Mouse (Mus musculus): Measurements from ENCODE around the gene Ice2. TPM values are rescaled to one million over a fixed set of nuclear protein-coding genes. Genes with fewer than 3 reads are reported as not detected.

Gene Ice2
- polyA plus RNA-seq, 1 experiment from 2014 or later: 21.0 TPM

DNA sequence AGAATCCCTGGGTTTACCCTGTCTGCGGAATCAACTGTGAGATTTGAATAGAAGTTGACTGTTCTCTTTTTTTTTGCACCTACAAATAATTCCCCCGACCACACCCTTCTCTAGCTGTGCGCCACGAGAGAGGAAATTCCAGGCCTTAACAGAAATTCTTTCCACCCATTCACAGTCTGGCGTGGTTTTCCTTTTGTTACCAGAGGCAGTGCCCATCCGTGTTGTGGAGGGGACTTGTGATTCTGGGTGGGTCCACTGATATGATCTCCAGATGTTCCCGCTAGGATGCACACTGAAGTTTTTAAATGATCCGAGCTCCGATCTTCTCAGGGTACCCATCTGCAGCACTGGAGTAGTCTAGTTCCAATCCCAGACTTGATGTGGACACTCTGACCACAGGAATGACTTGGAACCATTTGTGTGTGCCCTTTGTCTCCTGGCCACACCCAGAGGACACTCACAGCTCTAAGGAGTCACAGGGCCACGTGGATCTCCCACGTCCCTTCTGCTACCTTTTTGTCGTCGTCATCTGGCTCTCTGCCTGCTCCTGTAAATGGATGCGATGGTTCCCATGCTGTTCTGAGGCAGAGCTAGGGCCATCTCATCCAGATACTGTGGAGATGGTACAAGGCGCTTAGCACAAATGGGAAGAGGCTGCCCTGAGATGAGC is 58.8 kb downstream of the Ice2 start:
- Histone ChIP-seq H3K27me3 (ENCODE audit: insufficient read depth, low read length) (no peaks in the 10 kb centered on the region), H3K27ac (ENCODE audit: low read length) (peak overlapping the region; percentile 87), H3K4me2 (replicated peaks; ENCODE audit: low read depth, low read length) (peak overlapping the region; percentile 73), H3K36me3 (ENCODE audit: insufficient read depth, low read length) (no peaks in the 10 kb centered on the region), H3K4me3 (ENCODE audit: low read length) (no peak overlapping the region), H3K9me3 (ENCODE audit: low read length) (no peaks in the 10 kb centered on the region), H3K9ac (replicated peaks; ENCODE audit: low read length) (0 out of 2 replicates have a peak overlapping the region, but pooled peaks have one; percentile 13), H3K4me1 (ENCODE audit: insufficient read depth, low read length) (peaks cover 66% of the 10 kb centered on the region)
- ATAC-seq (ENCODE audit: low FRiP score, low TSS enrichment): no peak
- WGBS: 73% methylated on average over 15 of the region's 15 CpGs

DNA sequence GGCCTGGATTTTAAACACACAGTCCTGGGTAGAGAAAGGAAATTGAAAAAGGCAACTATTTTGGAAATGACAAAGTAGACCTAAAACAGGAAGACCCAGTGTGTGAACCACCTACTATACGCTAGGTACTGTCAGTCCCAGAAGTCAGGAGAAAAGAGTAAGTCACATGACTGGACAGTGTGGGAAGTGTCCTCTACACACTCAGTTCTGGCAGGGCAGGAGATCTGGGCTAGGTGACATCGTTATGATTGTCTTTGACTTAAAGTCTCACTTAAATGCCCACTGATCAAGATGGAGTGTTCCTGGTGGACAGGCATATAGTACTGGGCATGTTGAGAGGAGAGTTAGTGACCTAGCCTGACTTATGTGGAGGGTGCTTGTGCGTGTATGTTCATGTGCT is 59.4 kb downstream of the Ice2 start:
- Histone ChIP-seq H3K4me2 (replicated peaks; ENCODE audit: low read depth, low read length) (peak overlapping the region; percentile 26), H3K36me3 (ENCODE audit: insufficient read depth, low read length) (no peaks in the 10 kb centered on the region), H3K27ac (ENCODE audit: low read length) (peak overlapping the region; percentile 87), H3K4me3 (ENCODE audit: low read length) (no peak overlapping the region), H3K27me3 (ENCODE audit: insufficient read depth, low read length) (no peaks in the 10 kb centered on the region), H3K9me3 (ENCODE audit: low read length) (no peaks in the 10 kb centered on the region), H3K9ac (replicated peaks; ENCODE audit: low read length) (no peak overlapping the region), H3K4me1 (ENCODE audit: insufficient read depth, low read length) (peaks cover 66% of the 10 kb centered on the region)
- ATAC-seq (ENCODE audit: low FRiP score, low TSS enrichment): no peak
- WGBS: 86% methylated on average over 3 of the region's 3 CpGs

DNA sequence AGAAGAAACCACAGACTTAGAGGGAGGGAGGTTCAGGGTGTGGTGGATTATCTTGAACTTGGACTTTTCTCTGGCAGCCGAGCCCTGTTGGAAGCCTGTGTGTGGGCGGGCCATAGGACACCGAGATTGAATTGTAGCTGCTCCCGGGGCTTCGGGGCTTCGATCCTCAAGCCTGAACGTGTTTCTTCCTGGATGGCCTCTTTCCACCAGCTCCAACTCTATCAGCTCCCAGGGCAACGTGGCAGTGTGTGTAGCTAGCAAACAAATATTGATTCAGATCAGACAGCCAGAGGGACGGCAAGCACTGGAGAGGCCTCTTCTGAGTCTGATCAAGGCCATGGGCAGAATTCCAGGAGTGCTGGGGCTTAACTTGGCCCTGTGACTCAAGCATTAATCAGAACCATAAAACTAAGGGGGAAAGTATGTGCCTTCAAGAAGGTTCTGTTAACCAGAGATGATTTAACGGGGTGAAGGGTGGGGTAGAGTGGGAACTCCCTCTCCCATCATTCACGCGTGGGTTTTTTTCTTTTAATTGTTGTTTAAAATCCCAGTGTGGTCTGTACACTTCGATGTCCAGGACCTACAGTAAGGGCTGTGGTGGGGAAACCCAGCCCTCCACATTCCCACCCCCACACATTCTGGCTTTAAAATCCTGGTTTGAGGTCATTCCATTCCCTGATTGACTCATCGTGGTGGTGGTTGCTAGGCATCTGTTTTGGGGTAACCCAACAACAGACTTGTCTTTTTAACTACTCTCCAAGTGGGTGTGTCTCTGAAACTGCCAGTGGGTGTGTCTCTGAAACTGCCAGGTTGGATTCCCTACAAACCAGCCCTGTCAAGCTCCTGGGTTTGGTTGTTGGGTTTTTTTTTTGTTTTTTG is 60.3 kb downstream of the Ice2 start:
- 14% methylated on average over 14 of the region's 14 CpGs for WGBS

DNA sequence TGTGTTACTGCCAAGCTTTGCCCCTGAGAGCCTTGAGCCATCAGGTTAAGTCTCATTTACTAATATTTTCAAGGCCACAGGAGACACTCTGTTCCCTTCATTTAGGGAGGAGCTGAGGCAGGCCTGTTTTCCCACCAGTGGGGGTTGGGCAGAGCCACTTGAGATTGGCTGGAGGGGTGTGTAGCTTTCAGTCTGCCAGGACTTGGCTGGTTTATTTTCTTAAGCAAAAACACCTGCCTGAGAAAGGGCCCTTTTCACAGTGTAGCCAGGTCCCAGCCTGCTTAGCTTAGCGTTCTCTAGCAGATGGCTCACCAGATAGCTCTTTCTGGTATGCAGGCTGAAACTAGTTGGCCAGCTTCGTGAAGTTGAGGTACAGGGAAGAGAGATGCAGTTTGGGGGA is 61.3 kb downstream of the Ice2 start:
- Histone ChIP-seq H3K36me3 (ENCODE audit: insufficient read depth, low read length) (no peaks in the 10 kb centered on the region; the same call in 1 of the 2 replicates), H3K27me3 (ENCODE audit: insufficient read depth, low read length) (no peaks in the 10 kb centered on the region), H3K4me3 (ENCODE audit: low read length) (no peak overlapping the region), H3K4me2 (replicated peaks; ENCODE audit: low read depth, low read length) (no peak overlapping the region), H3K27ac (ENCODE audit: low read length) (peak overlapping the region; percentile 87), H3K4me1 (ENCODE audit: insufficient read depth, low read length) (peaks cover 59% of the 10 kb centered on the region), H3K9ac (replicated peaks; ENCODE audit: low read length) (no peak overlapping the region), H3K9me3 (ENCODE audit: low read length) (no peaks in the 10 kb centered on the region)
- 35% methylated on average over 2 of the region's 2 CpGs for WGBS
- peak; percentile 55; the same call in 1 of the 2 replicates for ATAC-seq (ENCODE audit: low FRiP score, low TSS enrichment)

More for the DNA sequence above, 60.3 kb downstream of the Ice2 start:
- no peaks in the 10 kb centered on the region for H3K9me3 ChIP-seq (ENCODE audit: low read length)
- ATAC-seq (ENCODE audit: low FRiP score, low TSS enrichment): peak; percentile 54; the same call in 1 of the 2 replicates
- peaks cover 64% of the 10 kb centered on the region for H3K4me1 ChIP-seq (ENCODE audit: insufficient read depth, low read length)
- peak overlapping the region; percentile 87 for H3K27ac ChIP-seq (ENCODE audit: low read length)
- no peaks in the 10 kb centered on the region for H3K36me3 ChIP-seq (ENCODE audit: insufficient read depth, low read length)
- 0 out of 2 replicates have a peak overlapping the region, but pooled peaks have one; percentile 11 for H3K9ac ChIP-seq (replicated peaks; ENCODE audit: low read length)
- peak overlapping the region; percentile 26 for H3K4me2 ChIP-seq (replicated peaks; ENCODE audit: low read depth, low read length)
- H3K27me3 ChIP-seq (ENCODE audit: insufficient read depth, low read length): no peaks in the 10 kb centered on the region
- no peak overlapping the region for H3K4me3 ChIP-seq (ENCODE audit: low read length)

DNA sequence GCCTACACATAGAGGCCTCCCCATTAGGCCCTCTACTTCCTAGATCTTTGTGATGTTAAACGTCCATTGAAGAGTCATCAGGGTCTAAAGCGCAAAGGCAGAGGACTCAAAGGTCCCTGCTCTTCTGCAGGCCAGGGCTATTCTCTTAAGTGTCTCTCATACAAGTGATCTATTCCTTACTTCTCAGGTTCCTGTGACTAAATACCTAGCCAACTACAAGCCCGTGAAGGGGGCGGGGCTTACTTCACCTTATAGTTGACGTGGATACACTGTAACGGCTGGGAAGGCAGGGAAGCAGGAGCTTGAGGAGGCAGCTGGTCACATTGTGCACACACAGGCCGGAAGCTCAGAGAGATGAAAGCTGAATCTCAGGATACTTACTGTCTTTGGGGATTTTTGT is 62.2 kb downstream of the Ice2 start:
- no peak overlapping the region for H3K4me3 ChIP-seq (ENCODE audit: low read length)
- no peak for ATAC-seq (ENCODE audit: low FRiP score, low TSS enrichment)
- H3K9ac ChIP-seq (replicated peaks; ENCODE audit: low read length): no peak overlapping the region
- H3K4me1 ChIP-seq (ENCODE audit: insufficient read depth, low read length): peaks cover 58% of the 10 kb centered on the region
- no peak overlapping the region for H3K4me2 ChIP-seq (replicated peaks; ENCODE audit: low read depth, low read length)
- H3K27ac ChIP-seq (ENCODE audit: low read length): peak overlapping the region; percentile 87
- 74% methylated on average over 7 of the region's 7 CpGs for WGBS
- no peaks in the 10 kb centered on the region for H3K27me3 ChIP-seq (ENCODE audit: insufficient read depth, low read length)
- H3K36me3 ChIP-seq (ENCODE audit: insufficient read depth, low read length): no peaks in the 10 kb centered on the region; the same call in 1 of the 2 replicates
- H3K9me3 ChIP-seq (ENCODE audit: low read length): no peaks in the 10 kb centered on the region

DNA sequence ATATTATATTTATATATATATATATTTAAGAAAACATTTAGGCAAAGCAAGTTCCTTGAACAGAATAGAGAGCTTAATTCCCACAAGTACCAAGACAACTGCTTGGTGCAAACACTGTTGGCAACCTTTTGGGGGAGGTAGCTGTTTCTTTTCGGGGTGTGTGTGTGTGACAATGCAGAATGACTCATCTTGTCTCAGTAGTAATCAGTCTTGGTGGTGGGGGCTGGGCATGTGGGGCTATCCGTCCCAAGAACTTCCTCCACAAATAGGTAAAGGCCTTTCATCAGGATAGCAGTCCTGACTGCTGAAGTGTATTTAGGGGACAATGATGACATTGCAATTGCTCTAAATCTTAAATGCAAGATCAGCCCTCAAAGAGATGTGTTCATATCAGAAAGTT is 65.3 kb downstream of the Ice2 start:
- 86% methylated on average over 2 of the region's 2 CpGs for WGBS

DNA sequence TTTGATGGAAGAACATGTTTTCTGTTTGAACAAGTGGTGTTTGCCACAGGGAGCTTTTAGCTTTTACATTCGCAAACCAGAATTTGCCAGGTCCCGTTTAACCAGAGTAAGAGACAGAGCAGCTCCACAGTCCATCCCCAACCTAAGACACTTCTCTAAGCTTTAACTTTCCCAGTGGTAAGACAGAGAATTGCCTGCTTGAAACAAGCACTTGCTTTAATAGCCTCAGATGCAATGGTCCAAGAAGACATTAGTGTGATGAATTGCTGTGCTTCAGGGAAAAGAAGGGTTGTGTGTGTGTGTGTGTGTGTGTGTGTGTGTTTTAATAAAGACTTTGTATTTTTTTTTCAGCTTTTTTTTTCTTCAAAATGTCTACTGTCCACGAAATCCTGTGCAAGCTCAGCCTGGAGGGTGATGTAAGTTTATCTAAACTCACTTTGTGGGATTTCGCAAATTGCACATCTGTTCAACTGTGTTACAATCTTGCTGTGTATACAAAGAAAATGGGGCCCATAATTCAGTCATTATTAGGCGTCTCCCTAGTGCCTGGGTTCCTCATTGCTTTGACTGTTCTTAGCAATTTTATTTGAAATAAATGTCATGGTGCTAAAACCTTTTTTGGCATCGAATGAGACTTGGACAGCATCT is 66.5 kb downstream of the Ice2 start:
- peaks cover 50% of the 10 kb centered on the region for H3K4me1 ChIP-seq (ENCODE audit: insufficient read depth, low read length)
- H3K4me2 ChIP-seq (replicated peaks; ENCODE audit: low read depth, low read length): no peak overlapping the region
- H3K4me3 ChIP-seq (ENCODE audit: low read length): no peak overlapping the region
- 57% methylated on average over 6 of the region's 6 CpGs for WGBS
- H3K9ac ChIP-seq (replicated peaks; ENCODE audit: low read length): no peak overlapping the region
- ATAC-seq (ENCODE audit: low FRiP score, low TSS enrichment): no peak
- H3K9me3 ChIP-seq (ENCODE audit: low read length): no peaks in the 10 kb centered on the region
- no peaks in the 10 kb centered on the region for H3K27me3 ChIP-seq (ENCODE audit: insufficient read depth, low read length)
- peaks cover 8% of the 10 kb centered on the region; the same call in 1 of the 2 replicates for H3K36me3 ChIP-seq (ENCODE audit: insufficient read depth, low read length)
- H3K27ac ChIP-seq (ENCODE audit: low read length): no peak overlapping the region

More for the DNA sequence above, 65.3 kb downstream of the Ice2 start:
- Histone ChIP-seq H3K27ac (ENCODE audit: low read length) (no peak overlapping the region), H3K9me3 (ENCODE audit: low read length) (no peaks in the 10 kb centered on the region), H3K4me3 (ENCODE audit: low read length) (no peak overlapping the region), H3K27me3 (ENCODE audit: insufficient read depth, low read length) (no peaks in the 10 kb centered on the region), H3K4me1 (ENCODE audit: insufficient read depth, low read length) (peaks cover 52% of the 10 kb centered on the region), H3K4me2 (replicated peaks; ENCODE audit: low read depth, low read length) (no peak overlapping the region), H3K36me3 (ENCODE audit: insufficient read depth, low read length) (peaks cover 8% of the 10 kb centered on the region; the same call in 1 of the 2 replicates), H3K9ac (replicated peaks; ENCODE audit: low read length) (no peak overlapping the region)
- ATAC-seq (ENCODE audit: low FRiP score, low TSS enrichment): no peak

DNA sequence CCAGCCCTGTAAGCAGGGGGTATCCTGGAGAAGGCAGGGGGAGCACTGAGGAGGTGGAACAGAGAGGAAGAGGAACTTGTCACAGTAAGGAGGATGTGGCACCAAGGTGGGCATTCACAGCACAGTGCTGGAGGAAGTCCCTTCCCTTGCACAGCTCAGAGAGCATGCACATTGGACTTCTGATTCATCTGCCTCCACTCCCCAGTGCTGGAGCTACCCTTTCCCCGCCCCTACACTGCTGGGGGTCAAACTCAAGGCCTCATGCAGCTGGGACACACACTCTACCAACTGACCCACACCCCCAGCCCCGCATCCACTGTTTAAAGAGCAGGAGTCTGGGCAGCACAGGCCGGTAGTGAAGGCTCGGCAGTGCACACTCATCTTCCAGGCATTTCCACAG is 68.4 kb downstream of the Ice2 start:
- no peak overlapping the region for H3K9ac ChIP-seq (replicated peaks; ENCODE audit: low read length)
- H3K27me3 ChIP-seq (ENCODE audit: insufficient read depth, low read length): no peaks in the 10 kb centered on the region
- H3K36me3 ChIP-seq (ENCODE audit: insufficient read depth, low read length): peaks cover 8% of the 10 kb centered on the region; the same call in 1 of the 2 replicates
- no peaks in the 10 kb centered on the region for H3K9me3 ChIP-seq (ENCODE audit: low read length)
- no peak for ATAC-seq (ENCODE audit: low FRiP score, low TSS enrichment)
- 64% methylated on average over 4 of the region's 4 CpGs for whole genome bisulfite sequencing
- H3K27ac ChIP-seq (ENCODE audit: low read length): 0 out of 2 replicates have a peak overlapping the region, but pooled peaks have one; percentile 36
- no peak overlapping the region for H3K4me2 ChIP-seq (replicated peaks; ENCODE audit: low read depth, low read length)
- H3K4me1 ChIP-seq (ENCODE audit: insufficient read depth, low read length): peaks cover 58% of the 10 kb centered on the region
- no peak overlapping the region for H3K4me3 ChIP-seq (ENCODE audit: low read length)

DNA sequence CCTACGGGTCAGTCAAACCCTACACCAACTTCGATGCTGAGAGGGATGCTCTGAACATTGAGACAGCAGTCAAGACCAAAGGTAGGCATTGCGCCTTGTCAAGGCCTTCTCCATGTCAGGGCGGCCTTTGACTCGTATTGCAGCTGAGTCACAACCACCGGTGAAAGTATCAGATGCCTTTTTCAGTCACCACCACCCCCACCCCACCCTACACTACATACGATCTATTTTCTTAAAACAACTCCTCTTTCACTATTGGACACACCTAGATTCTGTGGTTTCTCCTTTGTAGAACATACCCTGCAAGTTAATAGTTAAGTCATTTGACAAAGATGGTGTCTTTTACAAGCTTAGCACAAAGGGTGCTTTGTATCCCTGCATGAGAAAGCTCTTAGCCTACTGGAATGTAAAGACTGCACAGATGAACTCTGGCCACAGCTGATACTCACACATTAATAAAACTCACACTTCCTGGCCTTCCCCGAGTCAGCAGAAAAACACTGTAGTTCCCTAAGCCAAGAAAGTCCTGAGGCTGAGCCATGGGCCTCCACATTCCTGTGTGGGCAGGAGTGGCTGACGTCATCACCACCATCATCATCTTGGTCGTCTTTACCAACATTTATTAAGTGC is 69.7 kb downstream of the Ice2 start:
- Histone ChIP-seq H3K4me3 (ENCODE audit: low read length) (no peak overlapping the region), H3K27me3 (ENCODE audit: insufficient read depth, low read length) (no peaks in the 10 kb centered on the region), H3K9ac (replicated peaks; ENCODE audit: low read length) (no peak overlapping the region), H3K4me2 (replicated peaks; ENCODE audit: low read depth, low read length) (no peak overlapping the region), H3K27ac (ENCODE audit: low read length) (peak overlapping the region; percentile 62), H3K36me3 (ENCODE audit: insufficient read depth, low read length) (peaks cover 8% of the 10 kb centered on the region; the same call in 1 of the 2 replicates), H3K9me3 (ENCODE audit: low read length) (no peaks in the 10 kb centered on the region), H3K4me1 (ENCODE audit: insufficient read depth, low read length) (peaks cover 71% of the 10 kb centered on the region)
- 52% methylated on average over 10 of the region's 10 CpGs for WGBS
- peak; percentile 20; the same call in 1 of the 2 replicates for ATAC-seq (ENCODE audit: low FRiP score, low TSS enrichment)
